In genomic region chr15:42962747-42963338, GRCm38 (mm10) we compare ENCODE assay signal across 7 mouse cellular contexts.
DNase-seq lines count a peak whose midpoint lies in the region; ATAC-seq lines count a peak whose summit lies in the region.

No protein-coding gene starts in this region.

- H3K4me2 ChIP-seq in forebrain, embryonic 11.5 days (ENCODE audit: low read depth, low read length, severe bottlenecking) = no peak overlapping the region
- H3K4me2 ChIP-seq in hindbrain, embryonic 11.5 days (replicated peaks; ENCODE audit: low read depth, low read length) = no peak overlapping the region

- peak; percentile 67 for ATAC-seq in forebrain, embryonic 11.5 days (replicated peaks; ENCODE audit: low FRiP score)
- ATAC-seq in hindbrain, embryonic 11.5 days (ENCODE audit: low FRiP score) = peak; percentile 78; the same call in 1 of the 2 replicates

- WGBS in forebrain, embryonic 11.5 days = 18% methylated on average over 11 of the region's 11 CpGs
- 23% methylated on average over 11 of the region's 11 CpGs for WGBS in hindbrain, embryonic 11.5 days

- no peak overlapping the region for H3K27ac ChIP-seq in forebrain, embryonic 11.5 days (ENCODE audit: low read depth, low read length)
- H3K27ac ChIP-seq in hindbrain, embryonic 11.5 days (ENCODE audit: low read depth, low read length) = no peak overlapping the region

- H3K4me1 ChIP-seq in forebrain, embryonic 11.5 days (replicated peaks; ENCODE audit: control insufficient read depth, insufficient read depth, low read length) = no peaks in the 10 kb centered on the region
- H3K4me1 ChIP-seq in hindbrain, embryonic 11.5 days (replicated peaks; ENCODE audit: control insufficient read depth, insufficient read depth, low read length) = no peaks in the 10 kb centered on the region

- H3K27me3 ChIP-seq in forebrain, embryonic 11.5 days (ENCODE audit: control insufficient read depth, insufficient read depth, low read length) = no peaks in the 10 kb centered on the region
- H3K27me3 ChIP-seq in hindbrain, embryonic 11.5 days (ENCODE audit: control insufficient read depth, insufficient read depth, low read length) = no peaks in the 10 kb centered on the region

- no peaks in the 10 kb centered on the region for H3K36me3 ChIP-seq in forebrain, embryonic 11.5 days (ENCODE audit: control insufficient read depth, insufficient read depth, low read length)
- H3K36me3 ChIP-seq in hindbrain, embryonic 11.5 days (ENCODE audit: control insufficient read depth, insufficient read depth, low read length) = no peaks in the 10 kb centered on the region

- H3K9ac ChIP-seq in forebrain, embryonic 11.5 days (ENCODE audit: low read length) = no peak overlapping the region
- no peak overlapping the region for H3K9ac ChIP-seq in hindbrain, embryonic 11.5 days (ENCODE audit: low read depth, low read length)

- H3K9me3 ChIP-seq in forebrain, embryonic 11.5 days (ENCODE audit: control insufficient read depth, low read length) = no peaks in the 10 kb centered on the region
- H3K9me3 ChIP-seq in hindbrain, embryonic 11.5 days (ENCODE audit: control insufficient read depth, low read length) = no peaks in the 10 kb centered on the region

- peak; percentile 53 for DNase-seq in Muller cell, postnatal 12 days (ENCODE audit: inconsistent ontology term)
- DNase-seq in brain, adult 2 months (ENCODE audit: low read depth, low spot score) = peak; percentile 81
- DNase-seq in forebrain, embryonic 11.5 days (ENCODE audit: low spot score) = peak; percentile 64
- peak; percentile 82 for DNase-seq in hindbrain, embryonic 11.5 days (ENCODE audit: low spot score)
- DNase-seq in layer of hippocampus, adult 9-11 months = peak; percentile 55
- peak; percentile 82 for DNase-seq in lung, postnatal 36 days
- DNase-seq in retina, postnatal 7 days (ENCODE audit: low read depth, low spot score) = peak; percentile 47

- H3K4me3 ChIP-seq in forebrain, embryonic 11.5 days (ENCODE audit: low read depth, low read length) = no peak overlapping the region
- H3K4me3 ChIP-seq in hindbrain, embryonic 11.5 days (ENCODE audit: low read depth, low read length) = no peak overlapping the region
